Mouse (Mus musculus) bone marrow macrophage, adult 2 months (primary cell): ENCODE data around the gene Lmtk3. TPM values are rescaled to one million over a fixed set of nuclear protein-coding genes. Genes with fewer than 3 reads are reported as not detected.

Source experiments
- H3K27ac ChIP-seq: 2 replicates; pipeline ENCODE4 v1.5.1; 2012; ENCODE audit warnings: low read depth, low read length; ENCODE audit not compliant: insufficient read depth
- H3K4me1 ChIP-seq: 2 replicates; pipeline ENCODE4 v1.6.1; 2012; ENCODE audit warnings: low read length; ENCODE audit not compliant: control insufficient read depth, insufficient read depth
- H3K4me3 ChIP-seq: 2 replicates; pipeline ENCODE4 v1.5.1; 2012; ENCODE audit warnings: mild to moderate bottlenecking, low read length, moderate library complexity; ENCODE audit not compliant: insufficient read depth
- CTCF ChIP-seq: IDR thresholded peaks from 2 replicates; pipeline ENCODE4 v1.5.1; 2012; ENCODE audit warnings: low read depth, mild to moderate bottlenecking, low read length, moderate library complexity
- POLR2A ChIP-seq: IDR thresholded peaks from 2 replicates; pipeline ENCODE4 v1.6.1; 2012; ENCODE audit warnings: mild to moderate bottlenecking, low read depth, low read length, borderline replicate concordance
- polyA plus RNA-seq: library from polyadenylated mRNA; stranded (reverse); fragments of >200 nt; gene quantifications from 2 replicates; pipeline ENCODE4 v1.2.4, GENCODE M21; 2012; ENCODE audit not compliant: missing spikeins, insufficient read depth, insufficient read length

Lmtk3 gene
- polyA plus RNA-seq, result 0.16 TPM in 1 of 2 replicates, not detected in the other

DNA sequence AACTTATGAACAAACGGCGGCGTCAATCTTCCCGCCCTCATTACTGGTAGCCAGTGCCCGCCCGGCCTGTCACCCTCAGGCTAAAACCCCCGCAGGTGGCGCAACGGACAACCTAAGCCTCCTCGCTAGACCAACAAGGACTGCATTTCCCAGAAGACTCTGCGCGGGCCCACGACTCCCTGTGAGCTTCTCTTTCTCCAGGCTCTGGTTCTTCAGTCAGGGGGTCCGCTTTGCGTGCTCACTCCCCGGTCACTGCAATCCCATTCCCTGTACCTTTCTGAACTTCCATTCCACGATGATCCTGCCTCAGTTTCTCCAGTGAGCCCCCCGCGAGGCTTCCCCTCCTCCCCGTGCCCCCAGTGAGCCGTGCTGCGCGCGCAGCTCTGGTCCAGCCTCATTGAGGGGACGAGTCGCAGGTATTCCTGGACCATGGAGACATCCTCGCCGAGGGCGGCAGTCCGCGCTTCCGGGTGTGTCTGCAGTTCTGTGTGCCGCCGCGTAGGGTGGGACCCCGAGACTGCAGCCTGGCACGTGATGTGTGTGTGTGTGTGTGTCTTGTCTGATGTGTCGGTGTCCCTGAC is at the start of gene Lmtk3:
Gene Lmtk3 (plus strand): TSS at position 228 of the 581 bp plus-strand sequence.
- Histone ChIP-seq H3K4me3 (peak within 1 kb of the TSS; percentile 57), H3K4me1 (peaks cover 11% of the 10 kb centered on the region), H3K27ac (no peak within 1 kb of the TSS)
- no peak for TF ChIP-seq POLR2A
- no peak for TF ChIP-seq CTCF

DNA sequence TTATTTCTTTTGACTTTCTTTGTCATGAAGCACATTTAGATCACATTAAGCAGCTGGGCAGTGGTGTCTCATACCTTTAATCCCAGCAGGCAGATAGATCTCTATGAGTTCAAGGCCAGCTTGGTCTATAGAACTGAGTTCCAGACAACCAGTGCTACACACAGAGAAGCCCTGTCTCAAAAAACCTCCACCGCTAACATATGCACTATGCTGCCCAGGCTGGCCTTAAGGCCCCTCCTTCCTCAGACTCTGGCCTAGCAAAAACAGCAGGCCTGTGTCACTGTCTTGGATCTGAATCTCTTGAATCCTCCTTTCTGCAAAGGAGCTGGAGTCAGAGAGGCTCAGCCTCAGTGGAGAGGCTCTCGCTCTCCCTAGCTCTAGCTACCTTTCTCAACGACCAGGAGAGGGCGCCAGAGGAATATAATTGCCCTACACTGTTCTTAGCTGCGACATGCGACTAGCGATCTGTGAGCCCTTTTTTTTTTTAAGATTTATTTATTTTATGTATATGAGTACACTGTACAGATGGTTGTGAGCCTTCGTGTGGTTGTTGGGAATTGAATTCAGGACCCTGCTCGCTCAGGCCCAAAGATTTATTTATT is 44.3 kb upstream of the Lmtk3 start:
- TF ChIP-seq CTCF (peak; percentile 65), POLR2A (no peak)
- Histone ChIP-seq H3K27ac (no peak overlapping the region), H3K4me3 (no peak overlapping the region), H3K4me1 (peaks cover 7% of the 10 kb centered on the region; the same call in 1 of the 2 replicates)

GRCm38 (mm10) chr7:45739820-45740219 is 43.7 kb upstream of the Lmtk3 start:
- Histone ChIP-seq H3K4me1 (peaks cover 7% of the 10 kb centered on the region; the same call in 1 of the 2 replicates), H3K4me3 (no peak overlapping the region), H3K27ac (no peak overlapping the region)
- TF ChIP-seq POLR2A (no peak), CTCF (no peak)

DNA sequence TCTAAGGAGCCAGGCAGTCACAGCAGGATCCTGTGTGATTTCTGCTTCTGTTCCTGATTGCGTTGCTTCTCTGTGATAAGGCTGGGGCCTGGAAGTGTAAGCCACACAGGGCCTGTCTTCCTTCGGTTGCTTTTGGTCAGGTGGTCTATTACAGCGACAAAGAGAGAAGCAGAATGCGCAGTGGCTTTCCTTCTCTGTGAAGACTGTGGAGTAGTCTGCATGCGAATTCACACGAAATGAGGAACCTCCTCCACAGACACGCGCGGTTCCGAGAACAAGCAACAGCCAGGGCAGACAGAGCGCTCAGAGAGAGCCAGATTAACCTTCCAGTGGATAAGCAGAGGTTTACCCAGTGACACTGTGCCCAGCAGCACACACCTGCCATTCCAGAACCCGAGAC is 42.2 kb upstream of the Lmtk3 start:
- peak overlapping the region; percentile 50 for H3K27ac ChIP-seq
- peaks cover 7% of the 10 kb centered on the region; the same call in 1 of the 2 replicates for H3K4me1 ChIP-seq
- TF ChIP-seq POLR2A (no peak), CTCF (no peak)
- H3K4me3 ChIP-seq, result peak overlapping the region; percentile 65

DNA sequence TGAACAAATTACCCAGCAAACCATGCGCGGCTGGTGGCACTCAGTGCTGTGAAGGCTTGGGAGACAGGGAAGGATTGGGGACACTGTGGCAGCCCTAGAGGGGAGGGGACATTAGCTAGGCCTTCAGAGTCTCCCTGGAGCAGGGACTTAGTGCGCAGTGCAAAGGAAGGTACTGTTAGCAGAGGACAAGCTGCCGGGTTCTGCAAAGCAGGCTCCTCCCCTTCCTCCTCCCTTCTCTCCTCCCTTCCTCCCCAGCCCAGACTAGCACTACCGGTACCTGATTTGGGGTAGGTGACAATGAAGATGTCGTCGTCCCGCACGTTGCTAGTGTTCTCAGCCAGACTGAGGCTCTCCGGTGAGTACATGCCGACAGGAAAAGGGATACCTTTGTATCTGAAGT is 41.8 kb upstream of the Lmtk3 start:
- Histone ChIP-seq H3K4me1 (peaks cover 7% of the 10 kb centered on the region; the same call in 1 of the 2 replicates), H3K27ac (peak overlapping the region; percentile 50), H3K4me3 (peak overlapping the region; percentile 65)
- TF ChIP-seq POLR2A (0 out of 2 replicates have a peak, but pooled peaks have one; percentile 3), CTCF (no peak)

DNA sequence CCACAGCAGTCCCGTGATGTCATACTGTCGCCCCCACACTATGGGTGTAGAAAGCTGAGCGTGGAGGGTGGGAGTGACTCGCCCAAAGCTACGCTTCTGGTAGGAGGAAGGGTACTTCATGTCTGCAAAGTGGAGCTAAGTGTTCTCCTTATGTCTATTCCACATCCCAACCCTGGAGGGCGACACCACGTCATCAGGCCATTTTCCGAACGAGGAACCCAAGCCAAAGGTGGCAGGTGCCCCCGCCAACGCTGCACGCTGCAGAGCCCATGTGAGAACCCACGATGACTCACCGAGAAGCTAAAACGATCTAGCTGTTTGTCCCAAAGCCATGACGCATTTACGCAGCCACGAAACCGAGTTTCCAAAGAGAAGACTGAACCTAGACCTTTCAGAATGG is 41.2 kb upstream of the Lmtk3 start:
- TF ChIP-seq CTCF (no peak), POLR2A (no peak)
- H3K27ac ChIP-seq, result peak overlapping the region; percentile 32
- H3K4me3 ChIP-seq, result peak overlapping the region; percentile 65
- peaks cover 7% of the 10 kb centered on the region; the same call in 1 of the 2 replicates for H3K4me1 ChIP-seq

DNA sequence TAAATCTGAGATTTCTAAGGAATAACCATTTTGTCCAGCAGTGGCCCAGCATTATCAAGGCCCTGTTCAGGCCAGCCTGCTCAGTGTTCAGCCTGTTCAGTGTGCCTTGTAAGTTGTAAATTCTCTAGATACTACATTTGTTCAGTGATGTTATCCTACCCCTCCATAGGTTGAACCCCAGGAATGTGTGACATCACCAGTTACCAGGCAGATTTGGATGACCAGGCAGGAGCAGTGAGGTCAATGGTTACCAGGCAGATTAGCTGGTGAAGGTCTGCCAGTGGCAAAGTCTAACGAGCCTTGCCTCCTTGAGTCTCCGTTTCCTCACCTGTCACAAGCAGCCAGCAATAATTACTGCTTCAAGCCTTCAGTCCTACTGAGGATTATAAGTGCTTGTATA is 39.2 kb upstream of the Lmtk3 start:
- TF ChIP-seq CTCF (no peak), POLR2A (no peak)
- Histone ChIP-seq H3K27ac (no peak overlapping the region), H3K4me3 (no peak overlapping the region), H3K4me1 (peaks cover 24% of the 10 kb centered on the region)

DNA sequence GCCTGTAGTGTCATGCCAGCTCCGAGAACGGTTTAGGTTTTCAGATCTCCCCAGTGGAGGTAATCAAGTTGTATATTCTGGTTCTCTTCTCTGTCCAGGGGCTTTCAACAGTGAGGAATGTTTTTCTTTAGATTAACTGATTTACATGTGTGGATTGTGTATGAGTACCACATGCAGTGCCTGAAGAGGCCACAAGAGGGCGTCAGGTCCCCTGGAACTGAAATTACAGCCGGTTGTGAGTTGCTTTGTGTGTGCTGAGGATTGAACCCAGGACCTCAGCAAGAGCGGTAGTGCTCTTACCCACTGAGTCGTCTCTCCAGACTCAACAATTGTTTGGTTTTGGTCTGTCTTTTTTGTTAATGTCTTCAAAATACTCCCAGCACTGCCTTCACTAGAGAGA is 37.0 kb upstream of the Lmtk3 start:
- TF ChIP-seq POLR2A, result no peak
- TF ChIP-seq CTCF, result peak; percentile 55
- H3K4me3 ChIP-seq, result no peak overlapping the region

DNA sequence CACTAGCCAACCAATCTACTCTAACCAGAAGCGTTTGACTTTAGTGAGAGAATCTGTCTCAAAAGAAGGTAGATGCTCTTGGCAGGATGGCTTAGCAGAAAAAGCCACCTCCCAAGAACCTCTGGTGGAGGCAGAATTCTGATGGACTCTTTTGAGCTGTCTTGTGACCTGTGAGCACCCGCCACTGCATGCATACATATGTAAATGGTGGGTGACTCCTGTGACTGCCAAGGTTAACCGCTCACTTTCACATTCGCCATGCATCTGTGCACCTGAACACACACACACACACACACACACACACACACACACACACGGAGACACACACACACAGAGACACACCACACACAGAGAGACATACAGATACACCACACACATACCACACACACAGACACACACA is 36.1 kb upstream of the Lmtk3 start:
- Histone ChIP-seq H3K4me1 (peaks cover 23% of the 10 kb centered on the region), H3K27ac (no peak overlapping the region), H3K4me3 (no peak overlapping the region)
- TF ChIP-seq POLR2A (no peak), CTCF (no peak)

More for the DNA sequence above, 37.0 kb upstream of the Lmtk3 start:
- peaks cover 25% of the 10 kb centered on the region for H3K4me1 ChIP-seq
- no peak overlapping the region for H3K27ac ChIP-seq

GRCm38 (mm10) chr7:45748110-45748509 is 35.4 kb upstream of the Lmtk3 start:
- TF ChIP-seq POLR2A, result no peak
- no peak for TF ChIP-seq CTCF
- Histone ChIP-seq H3K4me1 (peaks cover 23% of the 10 kb centered on the region), H3K27ac (no peak overlapping the region), H3K4me3 (no peak overlapping the region)
